Mouse (Mus musculus) CD4-positive naive resting alpha-beta T cell, adult 57 days (primary cell): ENCODE measurements around the gene Drd4. TPM values are rescaled to one million over a fixed set of nuclear protein-coding genes. Genes with fewer than 3 reads are reported as not detected.

Source experiments
- total RNA-seq: library from RNA; stranded (reverse); gene quantifications from one replicate; pipeline ENCODE4 v1.2.4, GENCODE M21; 2023

Drd4 gene
- total RNA-seq: not detected

GRCm38 (mm10) chr7:141291921-141292582 is at the start of gene Drd4:
TSS of gene Drd4 (plus strand) at chr7:141292006.

DNA sequence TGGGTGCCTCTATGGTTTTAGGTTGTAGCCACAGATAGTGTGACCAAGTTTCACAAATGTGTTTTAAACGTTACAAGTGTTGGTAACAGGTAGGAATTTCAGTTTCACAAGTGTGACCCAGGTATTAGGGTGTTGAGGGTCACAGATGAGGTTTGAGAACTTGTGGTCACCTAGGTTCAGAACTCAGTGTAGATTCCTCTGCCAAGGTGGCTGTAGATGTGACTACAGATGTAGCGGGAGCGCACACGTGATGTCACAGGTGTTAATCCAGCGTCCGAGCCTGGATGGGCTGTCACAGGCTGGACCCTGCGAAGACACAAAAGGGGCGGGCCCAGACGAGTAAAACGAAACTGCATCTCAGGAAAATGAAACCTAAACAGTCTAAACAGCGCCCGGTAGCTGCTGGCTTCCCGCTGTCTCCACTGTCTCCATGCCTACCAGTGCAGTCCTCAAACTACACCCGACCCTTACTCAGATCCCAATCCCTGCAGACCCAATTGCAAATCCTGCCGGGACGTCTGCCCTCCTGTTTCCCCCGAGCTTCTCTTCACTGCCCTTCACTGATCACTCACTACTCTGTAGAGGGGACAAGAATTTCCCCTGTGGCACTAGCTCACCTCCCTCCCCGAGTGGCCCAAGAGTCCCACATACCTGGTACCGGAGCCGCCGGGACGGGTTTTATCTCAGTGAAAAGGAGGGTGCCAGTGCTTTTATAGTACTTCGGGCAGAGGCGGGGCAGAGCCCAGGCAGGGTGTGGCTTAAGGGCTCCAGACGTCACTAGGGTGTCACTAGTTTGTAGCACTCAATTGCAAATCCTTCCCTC is 25.9 kb upstream of the Drd4 start, which contains the start of gene Irf7:
Gene Irf7, minus strand, starts transcription at position 743 of the 823 bp plus-strand sequence.

GRCm38 (mm10) chr7:141276546-141276945 is 15.3 kb upstream of the Drd4 start, which contains the start of gene Cdhr5:
TSS of gene Cdhr5 (minus strand) at chr7:141276786.

GRCm38 (mm10) chr7:141278766-141279590 is 12.8 kb upstream of the Drd4 start, which contains the start of gene Sct:
TSS of gene Sct (minus strand) at chr7:141279133.

GRCm38 (mm10) chr7:141327469-141328372 is 35.9 kb downstream of the Drd4 start, which contains the start of the genes Deaf1 and Tmem80:
TSS of gene Deaf1 (minus strand) at chr7:141327690.
TSS of gene Tmem80 (plus strand) at chr7:141327739.

GRCm38 (mm10) chr7:141338576-141339131 is 46.8 kb downstream of the Drd4 start, which contains the start of gene Eps8l2:
TSS of gene Eps8l2 (plus strand) at chr7:141338880.

Other genes starting within 250 kb of the Drd4 start
- gene B4galnt4, start 230.9 kb upstream of the Drd4 start, total RNA-seq: 1.3 TPM
- gene Pkp3, start 213.8 kb upstream of the Drd4 start, total RNA-seq: 39.7 TPM
- gene Sigirr, start 191.4 kb upstream of the Drd4 start, total RNA-seq: 76.9 TPM
- 0.30 TPM for gene Ano9, start 174.2 kb upstream of the Drd4 start, total RNA-seq
- 12.8 TPM for gene Ptdss2, start 169.6 kb upstream of the Drd4 start, total RNA-seq
- 43.4 TPM for gene Rnh1, start 119.1 kb upstream of the Drd4 start, total RNA-seq
- 31.0 TPM for gene Hras, start 98.0 kb upstream of the Drd4 start, total RNA-seq
- 4.7 TPM for gene Lrrc56, start 97.8 kb upstream of the Drd4 start, total RNA-seq
- gene Lmntd2, start 77.9 kb upstream of the Drd4 start, total RNA-seq: 3.3 TPM
- 10.2 TPM for gene Rassf7, start 76.1 kb upstream of the Drd4 start, total RNA-seq
- 165 TPM for gene Phrf1, start 63.2 kb upstream of the Drd4 start, total RNA-seq
- 47.4 TPM for gene Irf7, start 25.5 kb upstream of the Drd4 start, total RNA-seq
- not detected for gene Cdhr5, start 15.2 kb upstream of the Drd4 start, total RNA-seq
- not detected for gene Sct, start 12.9 kb upstream of the Drd4 start, total RNA-seq
- gene Deaf1, start 35.7 kb downstream of the Drd4 start, total RNA-seq: 68.8 TPM
- 24.8 TPM for gene Tmem80, start 35.7 kb downstream of the Drd4 start, total RNA-seq
- 0.65 TPM for gene Eps8l2, start 46.9 kb downstream of the Drd4 start, total RNA-seq
- 98.5 TPM for gene Taldo1, start 100.2 kb downstream of the Drd4 start, total RNA-seq
- gene Gatd1, start 122.1 kb downstream of the Drd4 start, total RNA-seq: 37.5 TPM
- gene Cend1, start 137.5 kb downstream of the Drd4 start, total RNA-seq: not detected
- 49.9 TPM for gene Slc25a22, start 145.9 kb downstream of the Drd4 start, total RNA-seq
- gene Pidd1, start 152.0 kb downstream of the Drd4 start, total RNA-seq: 2.7 TPM
- gene Rplp2, start 155.4 kb downstream of the Drd4 start, total RNA-seq: 3,316 TPM
- gene Pnpla2, start 163.2 kb downstream of the Drd4 start, total RNA-seq: 61.0 TPM
- gene Cracr2b, start 169.1 kb downstream of the Drd4 start, total RNA-seq: 1.7 TPM
- gene Cd151, start 175.4 kb downstream of the Drd4 start, total RNA-seq: 8.9 TPM
- gene Polr2l, start 183.1 kb downstream of the Drd4 start, total RNA-seq: 19.9 TPM
- 2.1 TPM for gene Tspan4, start 183.2 kb downstream of the Drd4 start, total RNA-seq
- gene Chid1, start 247.9 kb downstream of the Drd4 start, total RNA-seq: 20.9 TPM